Mouse (Mus musculus): ENCODE measurements around the gene Fgfr2.
A peak's percentile ranks its signal among the peaks of the same experiment; 100 is the strongest.

Gene Fgfr2

DNA sequence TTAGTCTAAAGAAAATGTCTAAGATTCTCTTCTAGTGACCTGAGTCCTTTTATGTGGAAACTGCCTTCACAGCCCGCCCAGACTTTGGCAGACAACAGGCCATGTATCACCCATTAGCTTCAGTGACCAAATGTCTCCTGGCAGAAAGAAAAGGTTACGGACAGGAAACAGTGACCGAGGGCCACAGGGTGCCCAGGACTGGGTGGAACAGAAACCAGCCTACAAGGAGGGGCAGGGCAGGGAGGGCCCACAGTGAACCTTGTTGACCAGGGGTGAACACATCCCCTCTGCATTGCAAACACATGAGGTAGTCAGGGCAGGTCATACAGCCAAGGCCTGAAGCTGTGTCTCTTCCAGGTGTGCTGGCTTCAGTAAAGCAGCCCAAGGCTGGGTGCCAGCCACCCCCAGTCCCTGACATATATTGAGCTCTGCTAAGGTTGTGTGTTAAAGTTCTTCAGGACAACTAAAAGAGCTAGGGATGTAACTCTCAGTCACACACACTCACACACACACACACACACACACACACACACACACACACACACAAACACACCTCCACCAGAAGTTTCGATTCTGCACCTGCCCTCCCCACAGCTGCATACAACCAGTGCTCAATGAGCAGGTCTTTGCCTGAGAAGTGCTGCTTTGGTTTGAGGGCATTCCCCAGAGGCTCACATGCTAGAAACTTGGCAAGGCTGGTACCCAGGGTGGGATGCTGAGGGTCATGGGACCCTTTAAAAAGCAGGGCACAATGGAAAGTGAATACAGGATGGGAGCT lies 855.2 kb downstream of the Fgfr2 start:
- no peak for DNase-seq (ENCODE audit: low spot score in 2 of 2)

DNA sequence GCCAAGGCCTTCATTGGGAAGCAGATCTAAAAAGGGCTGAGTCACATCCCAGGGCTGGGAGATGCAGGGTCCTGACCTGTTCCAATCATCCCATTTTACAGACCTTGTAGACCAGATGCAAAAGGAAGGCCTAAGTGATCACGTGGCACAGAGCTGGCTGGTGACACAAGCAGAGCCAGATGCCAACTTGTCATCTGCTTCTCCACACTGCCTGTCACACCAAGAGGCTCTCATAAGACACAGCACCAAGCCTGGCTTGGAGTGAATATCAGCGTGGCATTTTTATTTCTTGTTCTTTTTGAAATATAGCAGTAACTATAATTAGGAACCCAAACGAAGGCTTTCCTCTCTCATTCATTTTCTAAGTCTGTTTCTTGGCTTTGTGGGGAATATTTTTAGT lies 858.4 kb downstream of the Fgfr2 start:
- no peak for DNase-seq (ENCODE audit: low spot score in 2 of 2)

DNA sequence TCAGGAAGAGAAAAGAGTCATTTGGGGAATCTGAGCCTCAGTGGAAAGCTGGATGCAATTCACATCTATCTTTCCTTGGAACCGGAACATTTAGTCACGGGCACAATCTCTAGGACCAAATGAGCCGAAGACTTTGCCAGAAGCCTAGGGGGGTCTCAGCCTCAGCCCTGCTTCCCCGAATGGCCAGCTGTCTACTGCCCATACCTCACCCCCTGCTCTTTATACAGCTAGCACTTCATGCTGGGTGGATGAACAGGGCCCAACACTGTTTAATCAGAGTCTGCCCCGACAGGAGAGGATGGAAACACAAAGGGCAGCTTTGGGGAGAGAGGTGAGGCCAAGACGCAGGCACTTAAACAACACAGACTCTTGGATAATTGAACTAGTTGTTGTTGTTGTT lies 860.0 kb downstream of the Fgfr2 start:
- no peak for DNase-seq (ENCODE audit: low spot score in 2 of 2)

DNA sequence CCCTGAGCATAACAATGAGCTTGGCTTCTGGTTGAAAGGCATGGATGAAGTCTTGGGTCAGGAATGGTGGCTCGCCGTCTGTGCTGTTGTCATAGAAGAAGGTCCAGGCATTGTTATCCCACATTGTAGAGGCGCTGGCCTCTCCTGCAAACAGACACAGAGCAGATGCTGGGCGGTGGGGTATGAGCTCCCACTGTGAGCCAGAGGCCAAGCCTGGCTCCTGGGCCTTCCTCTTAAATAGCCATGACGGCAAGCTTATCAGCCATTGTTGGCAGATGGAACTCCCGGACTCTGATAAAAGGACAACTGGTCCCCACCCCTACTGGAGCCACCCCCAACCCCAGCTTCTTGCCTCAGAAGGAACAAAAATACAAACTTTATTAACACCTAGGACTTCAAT lies 860.5 kb downstream of the Fgfr2 start:
- no peak for DNase-seq (ENCODE audit: low spot score in 2 of 2)

DNA sequence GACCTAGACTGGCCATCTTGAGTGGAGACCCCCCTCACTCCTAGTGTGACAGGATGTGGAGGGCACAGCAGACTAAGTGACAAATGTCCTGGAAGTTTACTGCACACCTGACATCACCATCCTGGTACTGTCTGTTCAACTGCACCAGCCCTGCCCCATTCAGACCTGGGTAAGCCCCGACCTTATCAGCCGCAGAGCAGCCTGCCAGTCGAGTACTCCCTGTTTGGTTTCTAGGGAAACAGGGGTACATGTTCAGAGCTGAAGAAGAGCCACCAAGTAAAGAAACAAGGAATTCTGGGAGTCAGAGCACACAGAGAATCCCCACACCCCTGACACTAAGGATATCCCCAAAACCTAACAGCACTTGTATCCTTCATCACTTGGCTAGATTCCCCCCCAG lies 861.3 kb downstream of the Fgfr2 start:
- no peak for DNase-seq (ENCODE audit: low spot score in 2 of 2)

DNA sequence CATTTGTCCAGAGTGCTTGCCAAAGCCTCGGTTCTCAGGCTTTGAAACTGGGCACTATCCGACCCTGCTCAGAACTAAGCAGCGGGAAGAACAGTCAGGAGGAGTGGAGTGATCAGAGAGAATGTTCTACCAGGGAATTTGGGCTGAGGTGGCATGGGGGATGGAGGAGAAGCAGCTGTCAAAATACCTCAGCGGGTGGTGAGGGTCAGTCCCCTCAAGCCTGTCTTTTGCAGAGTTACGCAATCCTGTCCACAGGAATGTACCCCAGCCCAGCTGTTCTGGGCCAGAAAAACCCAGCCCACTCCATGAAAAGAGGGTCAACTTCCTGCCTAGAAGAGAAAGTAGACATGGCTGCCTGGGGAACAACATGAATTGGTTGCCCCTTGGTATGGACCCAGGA lies 862.5 kb downstream of the Fgfr2 start:
- no peak for DNase-seq (ENCODE audit: low spot score in 2 of 2)

DNA sequence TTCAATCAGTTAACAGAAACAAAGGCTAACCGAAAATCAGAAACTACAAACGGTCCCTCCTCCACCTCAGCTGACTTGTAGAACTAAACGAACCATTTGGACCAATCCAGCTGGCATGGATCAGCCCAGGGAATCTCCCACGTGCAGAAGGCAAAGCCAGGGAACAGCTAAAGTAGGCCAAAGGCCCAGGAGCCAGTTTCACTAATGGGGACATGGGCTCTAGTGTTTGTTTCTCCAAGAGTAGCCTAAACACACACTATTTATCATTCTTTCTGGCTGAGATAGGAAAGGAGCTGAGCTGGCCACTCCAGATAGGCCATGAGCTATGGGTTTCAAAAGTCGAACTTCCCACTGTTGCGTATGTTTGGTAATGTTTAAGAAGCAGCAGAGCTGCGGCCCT lies 864.3 kb downstream of the Fgfr2 start:
- DNase-seq (ENCODE audit: low spot score in 2 of 2): no peak

DNA sequence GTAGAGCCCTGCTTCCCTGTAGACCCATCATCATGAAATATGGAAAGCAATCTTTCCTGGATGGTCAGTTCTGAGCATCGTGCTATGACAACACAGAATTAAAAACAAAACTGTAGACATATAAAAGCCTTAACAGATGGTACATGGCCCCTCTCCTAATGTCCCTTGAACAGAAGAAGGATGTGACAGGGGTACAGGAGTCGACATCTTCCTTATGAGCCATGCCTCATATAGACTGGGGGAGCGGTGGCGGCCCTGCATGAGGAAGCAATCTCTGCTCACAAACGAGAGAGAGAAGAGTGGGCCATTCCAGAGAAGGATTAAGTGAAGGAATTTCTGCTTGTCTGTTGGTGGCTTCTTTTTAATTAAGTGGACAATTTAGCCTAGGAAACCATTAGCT lies 864.9 kb downstream of the Fgfr2 start:
- no peak for DNase-seq (ENCODE audit: low spot score in 2 of 2)

DNA sequence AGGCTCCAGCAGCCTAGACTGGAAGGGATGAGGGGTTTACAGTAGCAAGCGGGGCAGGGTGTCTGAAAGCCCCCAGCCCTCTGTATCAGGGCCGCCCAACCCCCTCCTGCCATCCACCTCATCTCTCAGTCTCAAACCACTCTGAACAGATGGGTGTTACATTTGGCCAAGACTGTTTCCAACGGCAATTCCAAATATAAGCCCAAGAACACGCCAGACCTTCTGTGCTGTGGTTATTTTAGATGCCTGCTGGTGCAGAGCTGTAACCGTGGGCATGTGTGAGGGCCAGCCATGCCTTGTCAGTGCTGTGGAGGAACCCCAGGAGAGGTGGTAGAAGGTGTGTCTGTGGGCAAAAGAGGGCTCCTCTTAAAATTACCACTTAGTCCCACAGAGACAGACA lies 869.6 kb downstream of the Fgfr2 start:
- peak; percentile 36 to 52 for DNase-seq (ENCODE audit: low spot score in 2 of 2)

DNA sequence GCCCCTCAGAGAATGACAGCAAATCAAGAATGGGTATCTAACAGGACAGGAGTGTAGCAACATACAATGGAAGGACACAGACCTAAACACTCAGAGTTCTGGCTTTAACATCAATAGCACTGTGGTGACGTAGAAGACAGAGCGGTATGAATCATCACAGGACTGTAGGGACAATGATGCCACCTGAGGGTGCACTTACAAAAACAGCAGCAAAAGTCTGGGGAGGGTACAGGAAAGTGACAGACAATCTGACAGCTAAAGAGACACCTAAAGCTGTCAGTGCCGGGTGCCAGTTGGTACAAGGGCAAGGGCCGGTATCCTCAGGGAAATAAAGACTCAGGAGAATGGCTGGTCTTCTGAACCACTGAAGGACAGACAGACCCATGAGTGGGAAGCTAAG lies 870.1 kb downstream of the Fgfr2 start:
- no peak for DNase-seq (ENCODE audit: low spot score in 2 of 2)

DNA sequence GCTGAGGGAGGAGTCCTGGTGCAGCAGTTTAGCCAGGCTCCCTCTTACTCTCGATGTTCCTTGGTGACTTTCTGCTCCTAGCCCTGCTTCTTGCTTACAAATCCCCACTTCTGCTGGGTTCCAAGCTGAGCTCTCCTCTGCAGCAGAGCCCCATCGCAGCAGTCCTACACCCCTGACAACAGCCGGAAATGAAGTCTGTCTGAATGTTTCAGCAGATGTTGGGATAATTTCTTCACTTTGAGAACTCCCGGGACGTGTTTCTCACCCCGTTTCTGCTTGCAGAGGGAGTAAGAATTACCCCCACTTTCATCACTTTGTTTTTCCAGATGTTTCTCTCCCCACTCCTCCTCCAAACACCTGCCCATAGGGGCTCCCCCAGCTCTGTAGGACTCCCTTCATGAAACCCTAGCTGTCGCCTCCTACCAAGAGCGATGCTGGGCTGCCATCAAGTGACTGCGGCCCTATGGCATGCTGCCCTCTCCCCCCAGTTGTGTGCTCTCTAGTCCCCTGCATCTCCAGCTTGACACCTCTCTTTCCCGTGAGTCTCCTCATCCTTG lies 873.5 kb downstream of the Fgfr2 start:
- DNase-seq (ENCODE audit: low spot score in 2 of 2): no peak

DNA sequence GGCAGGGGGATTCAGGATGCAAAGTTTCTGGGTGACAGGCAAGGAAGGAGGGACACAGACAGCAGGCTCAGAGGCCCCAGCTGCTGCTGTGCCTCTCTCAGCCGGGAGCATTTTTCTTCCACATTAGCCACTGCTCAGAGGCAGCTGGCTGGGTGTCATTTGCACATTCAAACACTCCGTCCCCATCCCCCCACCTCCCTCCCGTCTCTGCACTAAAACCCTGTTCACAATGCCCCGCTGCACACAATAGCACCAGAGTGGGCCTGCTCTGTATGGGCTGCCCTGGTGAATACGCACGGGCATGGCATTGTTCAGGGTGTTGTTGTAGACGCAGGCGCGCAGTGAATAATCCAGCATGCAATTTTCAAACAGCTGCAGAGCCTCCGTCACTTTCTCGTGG lies 875.6 kb downstream of the Fgfr2 start:
- peak in 1 of 2 experiments; percentile 26 for DNase-seq (ENCODE audit: low spot score in 2 of 2)

DNA sequence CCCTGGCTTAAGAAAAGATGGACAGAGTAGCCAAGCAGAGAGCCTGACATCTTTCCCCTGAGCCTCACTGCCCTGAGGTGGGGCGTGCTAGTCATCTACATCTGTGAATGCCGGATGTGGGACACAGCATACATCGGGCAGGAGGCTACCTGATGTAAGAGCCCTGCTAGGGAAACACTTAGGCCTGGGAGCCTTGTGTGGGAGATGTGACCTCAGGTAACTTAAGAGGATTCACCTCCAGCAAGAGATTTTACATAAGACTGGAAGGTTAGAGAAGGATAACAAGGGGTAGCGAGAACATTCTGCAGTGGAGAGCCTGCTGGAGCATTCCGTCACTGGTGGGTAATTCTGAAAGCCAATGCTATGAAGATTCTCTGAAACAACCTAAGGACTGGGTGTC lies 876.1 kb downstream of the Fgfr2 start:
- no peak for DNase-seq (ENCODE audit: low spot score in 2 of 2)

DNA sequence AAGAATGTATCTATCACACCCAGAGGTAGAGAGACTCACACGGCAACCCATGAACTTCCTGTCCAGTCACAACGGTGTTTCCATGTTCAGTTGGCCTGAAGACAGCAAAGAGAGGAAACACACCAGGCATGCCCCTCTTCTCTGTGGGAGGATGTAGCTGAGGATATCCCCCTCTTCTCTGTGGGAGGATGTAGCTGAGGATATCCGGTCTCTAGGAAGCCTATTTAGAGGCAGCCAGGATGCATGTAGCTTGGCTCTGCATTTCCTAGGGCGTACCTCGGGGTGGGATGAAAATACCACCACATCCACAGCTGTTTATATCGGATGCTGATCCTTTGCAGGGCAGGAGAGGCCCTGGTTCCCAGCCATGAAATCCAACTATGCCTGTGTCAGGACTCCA lies 877.4 kb downstream of the Fgfr2 start:
- DNase-seq (ENCODE audit: low spot score in 2 of 2): no peak

DNA sequence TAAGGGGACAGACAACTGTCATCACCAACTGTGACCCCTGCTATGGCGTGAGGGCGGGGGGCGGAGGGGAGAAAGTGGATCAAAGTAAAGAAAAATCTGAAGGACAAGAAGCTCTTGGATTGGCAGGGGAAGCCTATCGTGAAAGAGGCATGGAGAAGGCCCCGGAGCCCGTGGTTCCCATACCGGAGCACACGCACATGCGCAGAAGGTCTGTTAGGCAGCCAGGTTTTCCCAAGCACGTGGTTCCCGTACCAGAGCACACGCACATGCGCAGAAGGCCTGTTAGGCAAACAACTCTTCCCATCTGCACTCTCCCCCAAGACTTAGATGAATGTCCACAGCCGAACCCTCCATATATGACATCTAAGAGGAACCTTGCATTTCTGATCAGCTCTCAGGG lies 878.5 kb downstream of the Fgfr2 start:
- DNase-seq (ENCODE audit: low spot score in 2 of 2): no peak

DNA sequence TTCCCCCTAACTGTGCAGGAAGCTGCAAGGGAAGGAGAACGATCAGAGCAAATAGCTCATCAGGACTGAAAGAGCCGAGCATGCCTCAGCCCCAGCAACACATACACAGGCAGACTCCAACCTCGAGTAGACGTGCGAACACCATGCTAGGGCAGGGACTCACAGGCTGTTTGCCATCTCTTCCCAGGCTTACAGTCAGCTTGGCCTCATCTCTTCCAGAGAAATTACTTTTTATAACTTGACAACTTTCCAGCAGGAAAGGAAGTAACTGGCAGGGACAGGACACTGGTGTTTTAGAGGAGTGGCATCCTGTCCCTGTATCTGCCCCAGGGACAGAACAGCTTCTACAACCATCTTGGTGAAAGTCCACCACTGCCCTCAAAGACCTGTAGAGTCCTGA lies 879.9 kb downstream of the Fgfr2 start:
- no peak for DNase-seq (ENCODE audit: low spot score in 2 of 2)

DNA sequence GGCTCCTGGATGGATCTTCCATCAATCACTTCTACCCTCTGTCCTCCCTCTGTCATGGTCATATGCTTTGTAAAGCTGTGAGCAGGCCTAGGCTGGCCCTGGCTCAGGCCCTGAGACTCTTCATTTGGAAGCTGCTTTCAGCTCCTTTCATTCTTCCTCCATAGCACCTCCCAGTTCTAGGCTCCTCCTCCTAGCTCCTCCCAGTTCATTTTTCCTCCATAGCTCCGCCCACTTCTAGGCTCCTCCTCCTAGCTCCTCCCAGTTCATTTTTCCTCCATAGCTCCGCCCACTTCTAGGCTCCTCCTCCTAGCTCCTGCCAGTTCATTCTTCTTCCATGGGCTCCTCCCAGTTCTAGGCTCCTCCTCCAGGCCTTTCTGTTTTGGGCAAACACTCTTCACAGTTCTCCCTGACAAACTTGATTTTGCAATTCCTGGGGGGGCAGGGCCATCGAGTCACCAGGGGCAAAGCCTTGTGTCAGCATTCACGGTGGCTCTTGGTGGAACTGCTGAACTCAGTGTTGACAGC lies 880.5 kb downstream of the Fgfr2 start:
- peak in 1 of 2 experiments; percentile 52 for DNase-seq (ENCODE audit: low spot score in 2 of 2)

DNA sequence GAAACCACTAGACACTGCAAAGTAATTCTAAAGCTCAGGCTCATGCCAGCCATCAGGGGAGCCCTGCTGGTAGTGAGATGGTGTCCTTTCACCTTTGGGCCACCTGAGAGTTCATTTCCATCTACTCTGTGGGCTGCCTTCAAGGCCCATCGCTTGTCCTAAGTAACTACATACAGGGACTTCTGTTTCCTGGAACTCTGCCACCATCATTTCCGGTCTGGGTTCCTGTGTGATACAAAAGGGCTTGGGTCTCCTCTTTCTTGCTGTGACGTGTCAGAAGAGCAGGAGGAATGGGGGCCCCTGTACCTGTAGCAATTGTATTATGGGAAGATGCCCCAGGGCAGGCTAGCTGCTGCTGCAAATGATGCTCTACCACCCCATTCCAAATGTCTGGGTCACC lies 884.2 kb downstream of the Fgfr2 start:
- DNase-seq (ENCODE audit: low spot score in 2 of 2): no peak

DNA sequence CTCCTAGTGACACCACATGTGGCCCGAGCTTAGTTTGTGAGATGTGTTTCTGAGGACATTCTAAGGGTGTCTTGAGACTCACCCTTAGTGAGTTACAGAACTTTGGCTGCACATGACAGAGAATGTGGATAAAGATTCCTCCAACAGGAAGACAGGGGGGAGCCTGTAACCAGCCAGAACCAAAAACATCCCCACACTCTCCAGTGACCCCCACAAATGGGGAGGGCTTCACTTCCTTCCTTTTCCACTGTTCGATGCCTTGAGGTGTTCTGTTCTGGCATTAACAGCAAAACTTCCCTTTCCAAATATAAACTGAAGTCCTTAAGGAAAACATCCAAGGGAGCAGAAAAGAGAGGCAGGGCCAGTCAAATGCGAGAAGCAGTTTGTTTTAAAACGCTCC lies 886.0 kb downstream of the Fgfr2 start:
- no peak for DNase-seq (ENCODE audit: low spot score in 2 of 2)

DNA sequence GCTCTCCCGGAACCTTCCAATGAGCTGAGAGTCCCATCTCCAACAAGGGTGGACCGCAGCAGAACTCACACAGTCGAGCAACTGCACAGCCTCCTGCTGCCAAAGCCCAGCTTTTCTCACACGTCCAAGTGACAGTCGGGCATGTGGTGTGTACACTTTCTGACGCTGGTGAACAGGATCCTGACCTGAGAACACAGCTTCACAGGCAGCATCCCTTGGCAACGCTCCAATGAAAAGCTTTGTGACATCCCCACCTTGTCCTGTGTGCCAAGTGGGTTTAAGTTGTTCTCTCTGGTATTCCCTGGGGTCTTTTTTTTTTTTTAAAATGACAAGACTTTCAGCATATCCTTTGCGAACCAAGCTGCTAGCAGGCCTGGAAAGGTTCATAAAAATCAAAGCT lies 886.4 kb downstream of the Fgfr2 start:
- no peak for DNase-seq (ENCODE audit: low spot score in 2 of 2)

DNA sequence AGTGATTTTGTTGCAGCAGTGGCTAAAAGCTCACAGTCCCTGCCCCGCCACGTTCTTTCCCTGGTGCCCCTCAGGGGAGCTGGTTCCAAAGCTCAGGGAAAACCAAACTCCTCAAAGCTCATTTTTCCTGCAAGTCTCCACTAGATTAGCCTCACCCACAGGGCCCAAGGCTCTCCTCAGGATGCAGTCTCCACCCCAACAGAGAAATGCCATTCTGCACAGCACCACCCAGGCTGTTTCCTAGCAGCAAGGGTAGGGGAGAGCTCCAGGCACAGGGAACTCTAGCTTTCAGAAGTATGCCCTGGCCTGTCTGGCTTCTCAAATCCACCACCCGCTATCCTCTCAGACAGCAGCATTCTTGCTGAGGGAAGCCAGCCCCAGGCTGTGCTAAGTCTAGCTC lies 888.9 kb downstream of the Fgfr2 start:
- DNase-seq (ENCODE audit: low spot score in 2 of 2): no peak

DNA sequence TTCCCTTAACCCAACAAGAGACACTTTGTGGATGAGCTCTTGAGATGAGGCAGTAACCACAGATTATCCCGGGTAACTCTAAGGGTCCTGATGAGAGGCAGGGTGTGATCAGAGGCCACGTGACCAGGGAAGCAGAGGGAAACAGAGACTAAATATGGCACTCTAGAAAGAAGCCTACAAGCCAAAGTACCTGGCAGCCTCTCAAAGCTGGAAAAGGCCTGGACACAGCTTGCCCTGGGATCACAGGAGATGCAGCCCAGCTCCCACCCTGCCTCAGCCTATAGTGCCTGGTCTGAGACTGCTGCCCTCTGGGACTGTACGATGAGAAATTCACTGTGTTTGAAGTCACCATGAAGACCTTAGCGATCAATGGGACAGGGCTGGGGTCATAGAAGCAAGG lies 889.4 kb downstream of the Fgfr2 start:
- no peak for DNase-seq (ENCODE audit: low spot score in 2 of 2)

DNA sequence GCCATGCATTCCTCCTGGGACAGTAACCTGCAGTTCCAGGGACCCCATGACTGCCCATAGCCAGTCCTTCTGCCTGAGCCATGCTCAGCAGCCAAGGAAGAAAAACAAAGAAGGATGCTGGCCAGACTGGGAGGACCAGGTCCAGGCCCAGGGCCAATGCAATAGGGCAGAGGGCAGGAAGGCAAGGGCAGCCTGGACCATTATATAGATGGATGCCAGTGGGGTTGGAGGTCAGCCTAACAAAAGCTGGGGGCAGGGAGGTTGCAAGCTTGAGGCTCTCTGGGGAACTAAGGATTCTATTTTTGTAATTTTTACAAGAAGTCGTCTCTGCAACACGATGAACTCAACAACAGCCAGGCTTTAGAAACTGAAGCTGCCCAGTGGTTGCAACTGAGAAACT lies 890.2 kb downstream of the Fgfr2 start:
- no peak for DNase-seq (ENCODE audit: low spot score in 2 of 2)

DNA sequence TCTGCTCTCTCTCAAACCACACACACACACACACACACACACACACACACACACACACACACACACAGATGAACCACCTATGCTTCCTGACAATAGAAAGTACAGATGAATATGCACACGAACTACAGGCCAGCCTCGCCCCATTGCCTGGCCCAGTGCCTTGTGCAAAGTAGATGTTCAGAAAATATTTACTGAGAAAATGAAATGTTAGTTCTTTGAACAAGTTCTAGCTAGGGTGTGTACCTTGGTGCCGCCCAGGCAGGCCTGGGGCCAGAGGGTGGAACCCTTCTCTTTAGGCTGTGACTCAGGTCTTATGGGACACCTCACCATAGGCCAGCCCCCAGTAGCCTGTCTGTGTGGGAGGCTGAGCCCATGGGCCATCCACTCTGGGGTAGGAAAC lies 891.7 kb downstream of the Fgfr2 start:
- DNase-seq (ENCODE audit: low spot score in 2 of 2): no peak
